Mouse (Mus musculus): ENCODE measurements at regions not wholly inside any gene's neighbourhood (a gene's known extent, or its start where the extent isn't known, plus 50 kb on each side); places are given as distances from the start of the nearest gene placed in this dataset.
A peak's percentile ranks its signal among the peaks of the same experiment; 100 is the strongest.

GRCm38 (mm10) chr14:47857731-47858556, 209.7 kb downstream of the Ktn1 start:
- no peak for DNase-seq (ENCODE audit: low read depth)

GRCm38 (mm10) chr14:47862556-47862955, 214.3 kb downstream of the Ktn1 start:
- DNase-seq (ENCODE audit: low read depth), result no peak

- peak; percentile 49 for DNase-seq (ENCODE audit: low read depth)
These were observed 214.8 kb downstream of the Ktn1 start for GRCm38 (mm10) chr14:47863067-47863466.

- DNase-seq (ENCODE audit: low read depth), result no peak
These were observed 215.5 kb downstream of the Ktn1 start for GRCm38 (mm10) chr14:47863701-47864100.

GRCm38 (mm10) chr14:47867017-47867416, 218.8 kb downstream of the Ktn1 start:
- DNase-seq (ENCODE audit: low read depth), result no peak

GRCm38 (mm10) chr14:47868258-47868780, 220.1 kb downstream of the Ktn1 start:
- no peak for DNase-seq (ENCODE audit: low read depth)

GRCm38 (mm10) chr14:47876585-47876984, 228.3 kb downstream of the Ktn1 start:
- no peak for DNase-seq (ENCODE audit: low read depth)

GRCm38 (mm10) chr14:47877167-47877566, 228.9 kb downstream of the Ktn1 start:
- DNase-seq (ENCODE audit: low read depth), result no peak

GRCm38 (mm10) chr14:47877771-47878443, 229.7 kb downstream of the Ktn1 start:
- no peak for DNase-seq (ENCODE audit: low read depth)

- DNase-seq (ENCODE audit: low read depth), result no peak
These were observed 235.3 kb upstream of the Peli2 start for GRCm38 (mm10) chr14:47885326-47885725.

- DNase-seq (ENCODE audit: low read depth), result no peak
These were observed 230.1 kb upstream of the Peli2 start for GRCm38 (mm10) chr14:47890251-47891198.

- no peak for DNase-seq (ENCODE audit: low read depth)
These were observed 224.0 kb upstream of the Peli2 start for GRCm38 (mm10) chr14:47896581-47896980.

- no peak for DNase-seq (ENCODE audit: low read depth)
These were observed 222.6 kb upstream of the Peli2 start for GRCm38 (mm10) chr14:47897907-47898530.

GRCm38 (mm10) chr14:47898605-47899004, 222.0 kb upstream of the Peli2 start:
- no peak for DNase-seq (ENCODE audit: low read depth)

- DNase-seq (ENCODE audit: low read depth), result no peak
These were observed 215.3 kb upstream of the Peli2 start for GRCm38 (mm10) chr14:47905334-47905733.

GRCm38 (mm10) chr14:47909129-47909528, 211.5 kb upstream of the Peli2 start:
- DNase-seq (ENCODE audit: low read depth), result no peak

GRCm38 (mm10) chr14:47910741-47911295, 209.8 kb upstream of the Peli2 start:
- no peak for DNase-seq (ENCODE audit: low read depth)

- no peak for DNase-seq (ENCODE audit: low read depth)
These were observed 208.8 kb upstream of the Peli2 start for GRCm38 (mm10) chr14:47911546-47912545.

GRCm38 (mm10) chr14:47915621-47916020, 205.0 kb upstream of the Peli2 start:
- no peak for DNase-seq (ENCODE audit: low read depth)
